Mouse (Mus musculus) embryo, embryonic 9.5 days (tissue): ENCODE data around the gene Plscr3.

ENCODE experiments used
- DNase-seq: peaks from one replicate; pipeline ENCODE4 v3.0.0-alpha.2; 2017; ENCODE audit errors: extremely low spot score

Plscr3 gene

DNA sequence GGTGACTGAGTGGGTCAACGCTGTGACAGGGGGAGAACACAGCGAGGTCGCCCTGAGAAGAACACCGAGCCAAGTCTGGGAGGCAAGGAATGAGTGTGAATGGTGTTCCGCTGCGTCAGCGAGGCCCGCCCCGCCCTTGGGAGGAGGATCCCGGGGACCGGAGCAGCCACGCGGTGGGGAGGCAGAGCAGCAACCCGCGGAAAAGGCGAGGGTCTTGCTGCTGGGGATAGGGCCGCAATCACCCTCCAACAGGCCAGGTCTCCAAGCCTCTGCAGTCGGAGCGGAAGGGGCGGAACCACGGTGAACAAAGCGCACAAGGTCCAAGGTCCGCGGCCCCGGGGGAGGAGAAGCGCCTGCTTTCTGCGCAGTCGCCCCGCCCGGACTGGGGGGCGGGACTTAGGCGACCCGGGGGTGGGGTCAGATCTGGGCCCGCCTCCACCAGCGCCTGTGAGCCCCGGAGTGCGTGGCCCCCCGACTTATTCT, at the start of gene Plscr3:
Plscr3 (plus strand) TSS at position 179 of the 483 bp plus-strand sequence.
- DNase-seq = peak; percentile 96

DNA sequence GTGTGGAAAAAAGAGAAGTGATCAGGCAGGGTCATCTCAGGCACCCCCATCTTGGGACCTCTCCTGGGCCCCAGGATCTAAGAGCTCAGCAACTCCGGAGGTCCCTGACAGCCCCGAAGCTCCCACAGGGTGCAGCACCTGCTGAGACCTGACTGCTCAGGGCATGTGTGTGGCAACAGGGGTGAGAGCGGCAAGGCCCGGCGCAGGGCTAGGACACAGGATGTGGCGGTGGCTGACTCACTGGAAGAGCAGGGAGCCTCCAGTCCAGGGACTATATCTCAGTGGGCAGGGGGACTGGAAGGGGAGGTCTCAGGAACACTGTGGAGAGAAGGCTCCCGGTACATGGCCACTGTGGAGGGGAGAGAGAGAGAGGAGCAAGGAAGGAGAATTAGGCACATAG, 48.3 kb upstream of the Plscr3 start:
- no peak for DNase-seq

DNA sequence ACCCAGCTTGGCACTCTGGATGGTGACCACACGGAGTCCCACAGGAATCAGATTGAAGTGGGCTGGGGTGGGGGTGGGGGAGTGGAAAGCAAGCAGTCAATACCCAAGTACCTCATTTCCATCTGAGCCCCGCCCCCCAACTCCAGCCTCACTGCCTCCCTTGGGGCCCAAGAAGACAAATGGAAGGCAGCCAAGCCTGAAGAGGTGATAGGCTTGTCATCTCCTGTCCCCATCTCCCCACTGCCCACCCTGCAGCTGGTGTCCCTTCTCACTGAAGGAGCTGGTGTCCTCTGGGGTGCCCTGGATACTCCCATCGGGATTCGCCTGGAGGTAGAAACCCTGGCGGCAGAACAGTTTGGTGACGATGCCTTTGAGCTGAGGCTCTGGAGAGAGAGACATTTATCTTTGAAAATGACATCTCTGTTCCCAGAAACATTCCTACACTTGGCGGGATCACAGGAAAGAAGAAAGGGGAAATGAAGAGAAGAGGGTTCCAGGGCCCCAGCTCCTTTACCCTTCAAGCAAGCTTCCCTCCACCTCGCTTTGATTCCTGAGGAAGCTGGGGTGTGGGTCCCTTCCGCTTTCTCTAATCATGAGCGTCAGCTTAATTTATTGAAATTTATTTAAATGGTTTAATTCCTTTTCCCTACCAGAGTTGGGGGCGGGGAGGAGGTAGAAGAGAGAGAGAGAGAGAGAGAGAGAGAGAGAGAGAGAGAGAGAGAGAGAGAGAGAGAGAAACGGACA, 46.6 kb upstream of the Plscr3 start:
- DNase-seq = no peak

DNA sequence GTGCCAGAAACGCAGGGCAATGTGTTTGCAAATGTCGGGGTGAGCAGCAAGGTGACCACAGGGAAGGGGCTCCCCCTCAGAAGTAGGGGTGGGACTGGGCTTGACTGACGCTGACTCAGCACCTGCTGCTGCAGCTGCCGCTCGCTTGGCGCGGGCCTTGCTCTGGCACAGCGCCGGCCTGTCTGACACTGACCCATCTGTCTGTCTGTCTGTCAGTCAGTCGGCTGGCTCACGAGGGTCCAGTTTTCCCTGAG, 46.1 kb upstream of the Plscr3 start:
- no peak for DNase-seq

DNA sequence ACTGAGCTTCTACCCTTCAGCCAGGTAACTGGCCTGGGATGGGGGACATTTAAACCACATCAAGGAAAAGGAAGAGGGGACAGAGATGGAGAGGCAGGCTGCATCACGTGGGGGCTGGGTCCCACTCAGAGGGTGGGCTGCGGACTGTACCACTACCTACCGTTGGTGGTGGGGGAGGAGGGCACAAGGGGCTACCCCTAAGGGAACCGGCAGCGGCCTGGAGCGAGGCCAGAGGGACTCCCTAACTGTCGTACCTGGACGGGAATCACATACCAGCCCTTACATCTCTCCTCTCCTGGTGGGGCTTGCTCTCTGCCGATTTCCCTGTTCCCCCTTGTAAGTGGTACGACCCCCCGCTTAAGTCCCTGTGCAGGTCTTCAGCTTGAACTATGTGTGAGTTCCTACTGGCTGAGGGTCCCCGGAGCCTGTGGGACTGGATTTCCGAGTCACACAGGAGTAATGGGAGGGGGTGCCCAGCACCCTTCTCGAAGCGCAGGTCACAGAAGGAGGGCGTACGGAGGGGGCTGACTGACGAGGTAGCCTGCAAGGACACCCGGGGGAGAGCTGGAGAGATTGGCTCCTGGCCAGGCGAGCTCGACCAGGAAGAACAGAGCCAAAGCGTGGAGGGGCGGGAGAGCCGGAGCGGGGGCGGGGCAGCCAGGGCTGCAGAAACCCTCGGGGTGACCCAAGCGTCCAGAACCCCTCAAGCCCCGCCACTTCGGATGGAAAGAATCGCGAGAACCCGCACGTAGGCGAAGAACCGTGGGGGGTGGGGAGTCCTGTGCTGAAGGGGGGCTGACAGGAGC, 45.6 kb upstream of the Plscr3 start:
- DNase-seq = peak; percentile 90

DNA sequence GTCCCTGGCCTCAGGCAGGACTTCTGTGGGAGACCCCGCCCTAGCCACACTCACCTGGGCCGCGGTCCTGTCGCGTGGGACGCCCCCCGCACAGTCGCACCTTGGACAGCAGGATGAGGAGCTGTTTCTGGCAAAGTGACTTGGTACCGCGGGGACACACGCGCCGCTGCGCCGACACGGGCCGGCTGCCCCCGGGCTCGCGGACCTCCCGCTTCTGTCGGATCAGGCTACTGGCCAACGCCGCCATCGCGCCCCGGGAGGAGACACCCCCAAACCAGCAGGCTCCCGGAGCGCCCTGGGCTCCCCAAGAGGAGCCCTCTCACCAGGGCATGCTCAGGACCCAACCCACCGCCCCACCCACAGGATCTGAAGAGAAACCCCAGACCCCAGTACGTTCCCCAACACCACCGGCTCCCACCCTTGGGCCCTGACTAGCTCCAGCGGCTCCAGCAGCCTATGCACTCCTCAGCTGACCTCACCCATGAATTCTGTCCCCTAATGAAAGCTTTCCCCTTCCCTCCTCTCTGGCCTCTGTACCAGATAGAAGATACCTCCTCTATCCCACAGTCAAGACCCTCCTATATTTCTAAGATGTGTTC, 44.7 kb upstream of the Plscr3 start, which contains the start of gene Fgf11:
Fgf11 (minus strand) TSS at position 479 of the 599 bp plus-strand sequence.
- no peak for DNase-seq

DNA sequence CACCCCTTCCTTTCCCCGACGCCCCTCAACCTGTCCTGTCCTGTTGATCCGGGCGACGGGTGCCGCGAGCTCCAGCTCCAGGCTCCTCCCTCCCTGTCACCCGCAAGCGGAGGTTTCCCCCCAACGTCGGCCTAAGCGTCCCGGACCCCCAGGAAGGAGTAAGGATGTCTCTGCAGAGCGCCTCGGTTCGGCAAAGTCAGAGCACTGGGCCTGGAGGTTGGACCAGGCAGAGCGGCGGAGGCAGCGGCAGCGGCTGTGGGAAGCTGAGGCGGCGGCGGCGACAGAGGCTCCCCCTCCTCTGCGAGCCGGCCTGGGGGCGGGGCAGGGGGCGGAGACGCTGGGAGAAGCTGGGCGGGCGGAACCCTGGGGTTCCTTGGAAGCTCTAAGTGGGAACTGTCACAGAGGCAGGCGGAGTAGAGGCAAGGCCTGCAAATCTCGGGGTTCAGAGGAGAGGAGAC, 43.5 kb upstream of the Plscr3 start:
- peak; percentile 83 for DNase-seq

DNA sequence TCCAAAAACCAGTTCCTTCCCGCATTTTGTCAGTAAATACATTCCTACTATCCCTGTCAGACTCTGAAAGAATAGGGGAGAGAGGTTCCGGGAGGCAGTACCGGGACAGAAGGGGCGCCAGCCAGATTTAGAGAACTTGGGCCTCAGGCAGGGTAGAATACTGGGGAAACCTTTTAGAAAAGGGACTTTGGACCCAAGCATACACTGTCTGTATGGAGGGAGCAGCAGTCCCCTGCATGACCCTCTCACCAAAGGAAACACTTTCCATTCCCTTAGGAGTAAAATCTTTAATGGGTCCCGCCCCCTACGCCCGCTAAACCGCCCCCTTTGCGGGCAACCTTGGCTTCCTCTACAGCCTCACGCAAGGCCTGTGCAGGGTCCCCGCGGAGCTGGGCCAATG, 42.8 kb upstream of the Plscr3 start:
- DNase-seq = no peak

DNA sequence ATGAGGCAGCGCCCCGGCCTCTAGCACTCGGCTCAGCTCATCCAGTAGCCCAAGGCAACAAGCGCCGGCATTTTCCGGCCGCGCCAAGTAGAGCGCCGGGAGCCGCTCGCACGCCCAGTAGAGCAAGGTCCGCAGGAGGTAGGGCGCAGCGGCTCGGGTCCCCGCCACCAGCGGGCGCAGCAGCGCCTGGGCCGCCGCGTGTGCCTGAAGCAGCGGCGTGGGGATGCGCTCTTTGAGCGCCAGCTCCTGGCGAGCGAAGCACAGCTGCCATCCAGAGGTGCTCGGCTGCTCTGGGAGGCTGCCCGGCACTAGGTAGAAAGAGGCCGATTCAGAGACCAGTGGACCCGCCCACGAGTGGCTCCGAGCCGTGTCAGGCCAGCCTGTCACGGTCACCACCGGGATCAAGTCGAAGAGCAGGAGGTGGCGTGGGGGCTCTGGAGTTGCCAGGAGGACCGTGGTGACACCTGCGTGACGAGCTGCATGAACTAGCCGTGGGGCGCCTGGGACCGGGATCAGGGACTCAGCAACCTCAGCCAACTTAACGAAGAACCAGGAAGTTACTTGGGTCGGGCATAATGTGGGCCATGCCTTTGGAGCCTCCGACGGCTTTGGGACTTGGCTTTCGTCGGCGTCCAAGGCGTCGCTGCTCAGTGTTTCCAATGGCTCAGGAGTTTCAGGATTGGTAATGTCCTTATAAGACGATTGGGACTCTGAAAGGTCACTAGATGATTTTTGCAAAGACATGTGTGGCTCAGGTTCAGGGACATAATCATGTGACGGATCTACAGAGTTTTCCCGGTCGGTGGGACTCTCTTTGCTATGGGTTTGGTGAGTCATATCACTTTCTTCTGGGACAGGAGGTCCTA, 42.2 kb upstream of the Plscr3 start:
- DNase-seq = peak; percentile 68

DNA sequence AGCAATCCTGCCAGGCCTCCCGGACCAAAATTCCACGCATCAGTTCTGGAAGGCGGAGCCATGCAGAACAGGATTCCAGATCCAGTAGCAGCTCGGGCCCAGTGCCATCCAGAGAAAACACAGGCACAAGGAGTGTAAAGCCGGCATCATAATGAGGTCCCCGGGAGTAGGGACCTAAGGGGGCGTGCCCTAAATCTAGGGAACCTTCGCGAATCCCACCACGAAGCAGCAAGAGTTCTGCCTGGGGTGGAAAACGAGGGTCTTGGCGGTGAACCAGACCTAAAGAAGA, 41.6 kb upstream of the Plscr3 start:
- peak; percentile 10 for DNase-seq

DNA sequence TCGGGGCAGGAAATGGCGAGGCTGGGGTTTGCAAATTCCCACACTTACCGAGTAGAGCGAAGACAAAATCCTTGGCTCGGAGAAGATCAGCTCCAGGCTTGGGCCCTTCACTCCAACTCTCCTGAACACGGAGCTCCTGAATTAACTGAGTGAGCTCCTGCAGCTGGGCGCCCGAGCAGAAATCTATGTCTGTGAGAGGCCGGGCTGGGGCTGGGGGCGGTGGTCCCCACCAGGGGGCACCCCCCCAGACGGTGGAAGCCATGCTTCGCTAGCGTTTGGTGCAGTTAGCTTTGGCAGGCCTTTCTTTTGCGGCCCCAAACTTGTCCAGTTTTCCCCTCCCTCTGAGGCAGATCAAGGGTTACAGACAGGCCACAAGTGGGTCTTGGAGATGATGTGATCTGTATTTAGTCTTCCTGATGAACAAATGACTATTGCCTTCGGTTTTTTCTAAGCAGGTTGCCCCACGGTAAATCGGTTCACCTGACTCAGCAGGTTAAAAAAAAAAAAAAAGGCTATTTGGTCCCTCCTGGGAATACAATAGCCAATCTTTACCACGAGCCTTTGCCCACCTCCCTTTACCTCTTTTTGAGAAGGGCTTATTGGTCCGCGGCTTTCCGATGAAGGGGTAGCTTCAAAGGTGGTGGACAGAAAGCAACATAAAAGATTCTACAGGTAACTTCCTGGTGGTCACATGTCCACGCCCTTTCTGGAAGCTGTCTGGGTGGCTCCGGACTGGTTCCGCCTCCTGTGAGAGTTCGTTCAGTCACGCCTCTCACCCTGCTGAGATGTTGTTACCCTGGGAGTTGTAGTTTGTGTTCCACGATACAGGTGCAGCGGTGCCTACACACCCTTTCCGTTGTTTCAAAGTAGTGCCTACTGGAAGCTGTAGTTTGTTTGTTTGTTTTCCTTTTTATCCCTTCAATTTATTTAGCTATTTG, 40.9 kb upstream of the Plscr3 start, which contains the start of gene Tmem102:
Tmem102 (minus strand) TSS at position 653 of the 938 bp plus-strand sequence.
- DNase-seq = peak; percentile 13

DNA sequence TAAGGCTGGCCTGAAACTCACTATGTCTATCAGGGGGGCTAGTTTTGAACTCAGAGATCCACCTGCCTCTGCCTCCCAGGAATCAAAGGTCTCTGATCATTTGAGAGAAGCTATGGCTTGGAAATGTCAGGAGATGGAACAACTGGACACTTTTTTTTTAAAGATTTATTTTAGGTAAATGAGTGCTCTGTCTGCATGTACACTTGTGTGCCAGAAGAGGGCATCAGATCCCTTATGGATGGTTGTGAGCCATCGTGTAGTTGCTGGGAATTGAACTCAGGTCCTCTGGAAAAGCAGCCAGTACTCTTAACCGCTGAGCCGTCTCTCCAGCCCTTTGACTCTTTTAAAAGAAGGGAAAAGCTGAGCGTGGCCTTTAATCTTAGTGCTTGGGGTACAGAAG, 39.8 kb upstream of the Plscr3 start:
- no peak for DNase-seq

DNA sequence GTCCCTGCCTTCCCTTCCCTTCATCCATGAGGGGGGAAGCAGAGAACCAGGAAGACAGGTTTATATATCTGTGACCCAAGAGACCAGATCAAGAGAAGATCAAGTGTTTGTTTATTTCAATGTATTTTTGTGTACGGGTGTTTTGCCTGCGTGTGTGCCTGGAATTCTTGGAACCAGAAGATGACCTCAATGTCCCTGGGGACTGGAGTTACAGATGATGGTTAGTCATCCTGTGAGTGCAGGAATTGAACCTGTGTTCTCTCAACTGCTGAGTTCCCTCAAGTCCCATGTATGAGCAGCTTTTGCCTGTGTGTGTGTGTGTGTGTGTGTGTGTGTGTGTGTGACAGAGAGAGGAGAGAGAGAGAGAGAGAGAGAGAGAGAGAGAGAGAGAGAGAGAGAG, 38.5 kb upstream of the Plscr3 start:
- no peak for DNase-seq

DNA sequence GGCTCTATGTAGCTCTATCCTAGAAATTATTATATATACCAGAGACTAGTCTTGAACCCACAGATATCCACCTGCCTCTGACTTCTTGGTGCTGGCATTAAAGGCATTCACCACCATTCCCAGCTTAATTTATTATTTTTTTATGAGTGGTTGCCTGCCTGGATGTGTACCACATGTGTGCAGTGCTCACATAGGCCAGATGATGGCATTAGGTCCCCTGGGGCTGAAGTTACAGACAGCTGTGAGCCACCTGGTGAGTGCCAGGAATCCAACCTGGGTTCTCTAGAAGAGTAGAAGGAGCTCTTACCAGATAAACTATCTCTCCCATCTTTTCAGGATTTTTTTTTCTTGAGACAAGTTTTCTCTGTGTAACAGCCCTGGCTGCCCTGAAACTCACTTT, 35.9 kb upstream of the Plscr3 start:
- DNase-seq = no peak

DNA sequence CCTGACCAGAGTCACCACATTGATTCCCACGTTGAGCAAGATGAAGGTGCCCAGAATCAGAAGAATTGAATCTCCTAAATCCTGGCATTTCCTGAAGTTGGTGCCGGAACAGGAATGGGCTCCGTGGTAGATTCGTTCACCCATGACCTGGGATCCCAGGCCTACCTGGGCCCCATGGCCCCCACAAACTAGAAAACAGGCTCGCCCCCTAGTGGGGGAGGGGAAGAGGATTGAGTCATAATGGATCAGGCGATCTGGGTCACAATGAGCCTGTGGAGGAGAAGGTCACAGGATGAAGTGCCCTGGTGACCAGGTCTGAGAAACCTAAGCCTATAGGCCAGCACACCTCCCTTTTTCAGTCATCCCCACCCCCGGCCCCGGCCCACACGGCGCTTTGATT, 31.0 kb upstream of the Plscr3 start, which contains the start of gene Gm39566:
Gm39566 (minus strand) TSS at position 144 of the 400 bp plus-strand sequence.
- no peak for DNase-seq

DNA sequence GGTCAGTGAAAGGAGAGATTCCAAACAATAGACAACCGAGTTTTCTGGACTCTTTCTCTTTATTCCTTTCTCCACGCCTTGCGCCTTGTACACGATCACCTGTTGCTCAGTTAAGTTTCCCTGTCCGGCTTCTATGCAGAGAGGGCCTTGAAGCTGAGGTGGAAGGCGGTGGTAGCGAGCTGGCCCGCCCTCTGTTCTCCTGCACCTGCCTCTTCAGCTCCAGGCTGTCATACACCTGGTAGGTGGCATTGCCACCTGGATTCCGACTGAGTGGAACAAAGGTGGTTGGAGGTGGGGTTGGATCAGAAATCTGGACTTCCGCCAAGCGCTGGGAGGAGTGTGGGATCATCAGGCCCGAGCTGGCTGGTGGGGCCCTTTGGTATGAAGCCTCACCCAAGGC, 29.7 kb upstream of the Plscr3 start:
- no peak for DNase-seq

DNA sequence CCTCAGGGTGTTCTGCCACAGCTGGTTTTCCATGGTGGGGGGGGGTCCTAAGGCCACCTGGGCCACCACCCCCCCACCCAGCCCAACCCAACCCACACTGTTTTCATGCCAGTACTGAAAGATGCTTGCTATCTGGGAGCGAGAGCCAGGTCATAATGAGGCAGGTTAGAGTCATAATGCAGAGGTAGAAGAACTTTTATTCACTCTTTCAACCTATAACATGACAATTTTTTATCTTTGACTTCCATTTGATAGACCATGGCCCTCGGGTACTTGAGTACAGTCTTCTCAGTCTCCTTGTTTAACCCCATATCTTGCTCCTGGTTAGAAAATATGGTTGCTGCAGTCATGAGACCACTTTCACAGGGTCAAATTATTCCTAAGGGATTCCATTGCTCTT, 27.8 kb upstream of the Plscr3 start, which contains the start of gene Spem2:
Spem2 (minus strand) TSS at position 101 of the 400 bp plus-strand sequence.
- DNase-seq = no peak

DNA sequence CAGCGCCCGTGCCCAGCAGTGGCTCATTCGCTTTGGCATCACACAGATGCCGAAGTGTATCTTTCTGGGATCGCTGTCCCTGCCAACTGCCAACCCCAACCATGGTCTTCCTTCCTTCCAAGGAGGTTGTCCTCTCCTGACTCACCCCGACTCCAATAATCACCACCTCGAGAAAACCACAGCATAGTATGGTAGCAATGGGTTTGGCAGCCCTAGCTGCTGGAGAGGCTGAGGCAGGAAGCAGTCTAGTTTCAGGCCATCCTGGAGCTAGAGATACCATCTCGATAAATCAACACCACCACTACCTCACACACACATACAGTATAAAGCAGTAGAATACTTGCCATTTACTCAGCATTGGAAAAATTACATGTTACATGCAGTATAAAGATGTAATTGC, 27.3 kb upstream of the Plscr3 start:
- DNase-seq = no peak

DNA sequence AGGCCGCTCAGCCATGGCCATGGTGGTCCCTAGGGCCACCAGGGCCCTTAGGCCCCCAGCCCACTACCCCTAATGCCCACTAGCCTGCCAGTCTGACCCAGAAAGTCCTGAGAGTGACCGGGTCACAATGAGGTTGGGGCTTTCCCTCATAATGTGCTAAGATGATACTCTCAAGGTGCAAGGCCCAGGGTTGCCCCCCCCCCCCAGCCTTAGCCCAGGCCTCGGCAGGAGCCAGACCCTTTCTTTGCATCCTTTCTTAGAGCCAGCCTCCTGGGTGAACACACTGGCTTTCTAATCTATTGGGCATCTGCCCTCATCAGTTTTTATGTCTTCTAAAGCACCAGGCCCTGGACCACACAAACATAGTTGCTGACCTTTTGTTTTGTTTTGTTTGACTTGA, 24.1 kb upstream of the Plscr3 start, which contains the start of gene Spem1:
Spem1 (minus strand) TSS at position 101 of the 400 bp plus-strand sequence.
- DNase-seq = no peak

DNA sequence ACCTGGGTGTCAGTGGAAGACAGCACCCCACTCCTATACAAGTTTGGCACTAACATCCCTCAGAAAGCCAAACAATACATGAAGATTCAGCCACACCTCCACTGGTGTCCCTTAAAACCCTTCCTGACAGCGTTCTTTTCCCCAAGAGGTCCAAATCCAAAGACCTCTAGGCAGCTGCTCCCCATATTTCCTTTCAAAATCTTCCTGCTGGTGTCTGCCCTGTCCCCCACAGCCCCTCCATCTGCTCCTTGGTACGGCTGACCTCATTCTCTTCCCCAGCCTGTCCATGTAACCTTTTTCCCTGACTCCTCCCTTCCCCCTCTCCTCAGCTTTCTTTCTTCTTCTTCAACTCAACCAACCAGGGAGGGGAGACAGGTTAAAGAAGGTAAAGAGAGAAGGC, 22.7 kb upstream of the Plscr3 start:
- DNase-seq = no peak
